Mouse (Mus musculus) liver, adult 2 months (tissue): ENCODE data around the gene Ccdc62. TPM values are rescaled to one million over a fixed set of nuclear protein-coding genes. Genes with fewer than 3 reads are reported as not detected.

Experiments used
- DNase-seq: peaks from one replicate; pipeline ENCODE4 v3.0.0-alpha.2; 2011; ENCODE audit warnings: low read depth, low spot score; ENCODE audit errors: extremely low read depth
- H3K27ac ChIP-seq: fragments of 200-500 bp; replicated peaks from 2 replicates; pipeline ENCODE4 v1.5.1; 2012; ENCODE audit warnings: low read depth, mild to moderate bottlenecking, control low read depth, inconsistent platforms, low read length; ENCODE audit not compliant: insufficient read depth
- H3K27me3 ChIP-seq: fragments of 200-500 bp; 2 replicates; pipeline ENCODE4 v1.6.1; 2012; ENCODE audit warnings: mild to moderate bottlenecking, moderate library complexity, low read length, inconsistent platforms; ENCODE audit not compliant: control insufficient read depth, insufficient read depth
- H3K36me3 ChIP-seq: fragments of 200-500 bp; 2 replicates; pipeline ENCODE4 v1.6.1; 2012; ENCODE audit warnings: low read length, inconsistent platforms; ENCODE audit not compliant: control insufficient read depth, insufficient read depth
- H3K4me1 ChIP-seq: fragments of 200-500 bp; 2 replicates; pipeline ENCODE4 v1.6.1; 2011; ENCODE audit warnings: low read length; ENCODE audit not compliant: control insufficient read depth, insufficient read depth
- H3K4me3 ChIP-seq: fragments of 200-500 bp; 2 replicates; pipeline ENCODE4 v1.5.1; 2011; ENCODE audit warnings: low read depth, mild to moderate bottlenecking, control low read depth, low read length, moderate library complexity; ENCODE audit not compliant: insufficient read depth
- H3K79me2 ChIP-seq: fragments of 200-500 bp; 2 replicates; pipeline ENCODE4 v1.6.1; 2012; ENCODE audit warnings: inconsistent platforms, mild to moderate bottlenecking, low read length, moderate library complexity; ENCODE audit not compliant: control insufficient read depth, insufficient read depth
- H3K9ac ChIP-seq: fragments of 200-500 bp; 2 replicates; pipeline ENCODE4 v1.6.1; 2012; ENCODE audit warnings: low read depth, mild to moderate bottlenecking, control low read depth, inconsistent platforms, low read length
- CTCF ChIP-seq: fragments of 200-500 bp; IDR thresholded peaks from 2 replicates; pipeline ENCODE4 v1.5.1; 2011; ENCODE audit warnings: low read depth, low read length, control low read depth
- POLR2A ChIP-seq: fragments of 200-500 bp; IDR thresholded peaks from 2 replicates; pipeline ENCODE4 v1.6.1; 2011; ENCODE audit warnings: low read length, control low read depth; ENCODE audit not compliant: insufficient read depth; ENCODE audit errors: extremely low read depth
- WGBS: fragments of 180-500 bp; shearing (Covaris S2); methylation state at CpG from one replicate; pipeline ENCODE4 v1.1.7; 2018; 5-methylcytosine and 5-hydroxymethylcytosine counted together
- polyA plus RNA-seq: library from polyadenylated mRNA; depleted of rRNA; stranded (reverse); fragments of >200 nt; gene quantifications from 2 replicates; pipeline ENCODE4 v1.2.3, GENCODE M21; 2012; rRNA removed
- total RNA-seq: library from RNA; depleted of rRNA; stranded (reverse); fragments of >200 nt; gene quantifications from 2 replicates; pipeline ENCODE4 v1.2.3, GENCODE M21; 2014; rRNA removed

Gene Ccdc62
- total and polyA plus RNA-seq, 2 experiments = 2.1 to 3.2 TPM

GRCm38 (mm10) chr5:124015727-124016126 is 85.2 kb downstream of the Ccdc62 start:
- Histone ChIP-seq H3K27ac (no peak overlapping the region), H3K4me1 (peaks cover 60% of the 10 kb centered on the region), H3K27me3 (no peaks in the 10 kb centered on the region), H3K79me2 (peaks cover 69% of the 10 kb centered on the region), H3K4me3 (no peak overlapping the region), H3K9ac (no peak overlapping the region), H3K36me3 (no peaks in the 10 kb centered on the region)
- peak; percentile 53 for DNase-seq
- no peak for TF ChIP-seq CTCF
- TF ChIP-seq POLR2A = no peak
- 31% methylated on average over 2 of the region's 2 CpGs for WGBS

GRCm38 (mm10) chr5:124016291-124016821 is 85.9 kb downstream of the Ccdc62 start:
- 0 out of 2 replicates have a peak overlapping the region, but pooled peaks have one; percentile 15 for H3K9ac ChIP-seq
- H3K27me3 ChIP-seq = no peaks in the 10 kb centered on the region
- no peaks in the 10 kb centered on the region for H3K36me3 ChIP-seq
- DNase-seq = no peak
- H3K27ac ChIP-seq = no peak overlapping the region
- WGBS = 63% methylated on average over 7 of the region's 7 CpGs
- peaks cover 68% of the 10 kb centered on the region for H3K79me2 ChIP-seq
- H3K4me3 ChIP-seq = no peak overlapping the region
- no peak for TF ChIP-seq CTCF
- H3K4me1 ChIP-seq = peaks cover 62% of the 10 kb centered on the region

- no peak for DNase-seq
- Histone ChIP-seq H3K36me3 (no peaks in the 10 kb centered on the region), H3K27me3 (no peaks in the 10 kb centered on the region), H3K9ac (no peak overlapping the region), H3K79me2 (peaks cover 56% of the 10 kb centered on the region), H3K4me3 (no peak overlapping the region), H3K4me1 (peaks cover 56% of the 10 kb centered on the region), H3K27ac (no peak overlapping the region)
- no peak for TF ChIP-seq CTCF
- TF ChIP-seq POLR2A = no peak
- 65% methylated on average over 9 of the region's 9 CpGs for WGBS
These were observed 87.5 kb downstream of the Ccdc62 start for GRCm38 (mm10) chr5:124017941-124018340.

- Histone ChIP-seq H3K27ac (no peak overlapping the region), H3K36me3 (no peaks in the 10 kb centered on the region), H3K9ac (no peak overlapping the region), H3K79me2 (peaks cover 54% of the 10 kb centered on the region), H3K27me3 (no peaks in the 10 kb centered on the region), H3K4me3 (no peak overlapping the region), H3K4me1 (peaks cover 52% of the 10 kb centered on the region)
- 77% methylated on average over 9 of the region's 9 CpGs for WGBS
- TF ChIP-seq CTCF (no peak), POLR2A (no peak)
- DNase-seq = peak; percentile 68
These were observed 88.2 kb downstream of the Ccdc62 start for GRCm38 (mm10) chr5:124018651-124019050.

Other genes starting within 250 kb of the Ccdc62 start
- 18.5 and 25.2 TPM in 2 replicates for gene Clip1, start 246.1 kb upstream of the Ccdc62 start, total RNA-seq
- 10.9 and 11.8 TPM in 2 replicates for gene Clip1, start 246.1 kb upstream of the Ccdc62 start, polyA plus RNA-seq
- 9.0 and 12.1 TPM in 2 replicates for gene Zcchc8, start 209.6 kb upstream of the Ccdc62 start, total RNA-seq
- 9.6 and 12.7 TPM in 2 replicates for gene Zcchc8, start 209.6 kb upstream of the Ccdc62 start, polyA plus RNA-seq
- gene Rsrc2, start 181.3 kb upstream of the Ccdc62 start, total RNA-seq = 29.1 and 44.2 TPM in 2 replicates
- 3.7 and 7.0 TPM in 2 replicates for gene Rsrc2, start 181.3 kb upstream of the Ccdc62 start, polyA plus RNA-seq
- 0.37 and 0.94 TPM in 2 replicates for gene Kntc1, start 181.0 kb upstream of the Ccdc62 start, total RNA-seq
- 0.04 and 0.26 TPM in 2 replicates for gene Kntc1, start 181.0 kb upstream of the Ccdc62 start, polyA plus RNA-seq
- gene Hcar2, start 65.2 kb upstream of the Ccdc62 start, total RNA-seq = 0.18 and 1.1 TPM in 2 replicates
- 0.25 and 0.32 TPM in 2 replicates for gene Hcar2, start 65.2 kb upstream of the Ccdc62 start, polyA plus RNA-seq
- under 0.01 and 0.09 TPM in 2 replicates for gene Hcar1, start 50.7 kb upstream of the Ccdc62 start, total RNA-seq
- 0.04 TPM in 1 of 2 replicates, not detected in the other for gene Hcar1, start 50.7 kb upstream of the Ccdc62 start, polyA plus RNA-seq
- 12.5 and 15.5 TPM in 2 replicates for gene Denr, start 23.5 kb upstream of the Ccdc62 start, total RNA-seq
- gene Denr, start 23.5 kb upstream of the Ccdc62 start, polyA plus RNA-seq = 27.5 and 37.9 TPM in 2 replicates
- 1.2 TPM in 1 of 2 replicates, not detected in the other for gene Gm43518, start 3.3 kb upstream of the Ccdc62 start, total RNA-seq
- gene Gm43518, start 3.3 kb upstream of the Ccdc62 start, polyA plus RNA-seq = 0.31 TPM in 1 of 2 replicates, not detected in the other
- 9.1 and 9.7 TPM in 2 replicates for gene Hip1r, start 42.9 kb downstream of the Ccdc62 start, total RNA-seq
- 9.2 and 11.5 TPM in 2 replicates for gene Hip1r, start 42.9 kb downstream of the Ccdc62 start, polyA plus RNA-seq
- 4.4 and 6.2 TPM in 2 replicates for gene Vps37b, start 101.6 kb downstream of the Ccdc62 start, total RNA-seq
- 27.3 and 31.4 TPM in 2 replicates for gene Vps37b, start 101.6 kb downstream of the Ccdc62 start, polyA plus RNA-seq
- gene Abcb9, start 165.1 kb downstream of the Ccdc62 start, total RNA-seq = 0.74 and 0.87 TPM in 2 replicates
- gene Abcb9, start 165.1 kb downstream of the Ccdc62 start, polyA plus RNA-seq = 2.4 and 2.5 TPM in 2 replicates
- gene Ogfod2, start 181.6 kb downstream of the Ccdc62 start, total RNA-seq = 38.5 and 46.6 TPM in 2 replicates
- 65.3 and 74.6 TPM in 2 replicates for gene Ogfod2, start 181.6 kb downstream of the Ccdc62 start, polyA plus RNA-seq
- 18.0 and 19.3 TPM in 2 replicates for gene Arl6ip4, start 185.4 kb downstream of the Ccdc62 start, total RNA-seq
- gene Arl6ip4, start 185.4 kb downstream of the Ccdc62 start, polyA plus RNA-seq = 23.6 and 26.2 TPM in 2 replicates